Mouse (Mus musculus) ES-Bruce4 (cell line): Measurements from ENCODE around the gene Mettl9. TPM values are rescaled to one million over a fixed set of nuclear protein-coding genes. Genes with fewer than 3 reads are reported as not detected.
A peak's percentile ranks its signal among the peaks of the same experiment; 100 is the strongest.

ENCODE experiments used
- H3K27ac ChIP-seq: 2 replicates; pipeline ENCODE4 v1.5.1; 2012; ENCODE audit warnings: low read length, inconsistent platforms; ENCODE audit not compliant: insufficient read depth
- H3K27me3 ChIP-seq: 2 replicates; pipeline ENCODE4 v1.6.1; 2012; ENCODE audit warnings: mild to moderate bottlenecking, low read length, inconsistent platforms; ENCODE audit not compliant: control insufficient read depth, poor library complexity, insufficient read depth, severe bottlenecking
- H3K36me3 ChIP-seq: 2 replicates; pipeline ENCODE4 v1.6.1; 2012; ENCODE audit warnings: inconsistent platforms, mild to moderate bottlenecking, low read length, moderate library complexity; ENCODE audit not compliant: control insufficient read depth, poor library complexity, insufficient read depth, severe bottlenecking
- H3K4me1 ChIP-seq: one replicate; pipeline ENCODE4 v1.8.1; 2011; ENCODE audit warnings: low read length; ENCODE audit not compliant: control insufficient read depth, insufficient read depth
- H3K4me3 ChIP-seq: 2 replicates; pipeline ENCODE4 v1.5.1; 2011; ENCODE audit warnings: low read depth, mild to moderate bottlenecking, low read length
- H3K9ac ChIP-seq: 2 replicates; pipeline ENCODE4 v1.6.1; 2012; ENCODE audit warnings: low read depth, mild to moderate bottlenecking, inconsistent platforms; ENCODE audit not compliant: poor library complexity, severe bottlenecking
- H3K9me3 ChIP-seq: replicated peaks from 2 replicates; pipeline ENCODE4 v1.6.1; 2012; ENCODE audit warnings: mild to moderate bottlenecking, low read length, inconsistent platforms; ENCODE audit not compliant: control insufficient read depth, poor library complexity, insufficient read depth, severe bottlenecking
- CTCF ChIP-seq: IDR thresholded peaks from one replicate; pipeline ENCODE4 v1.8.1; 2011; ENCODE audit warnings: low read depth, low read length
- EP300 ChIP-seq: IDR thresholded peaks from 2 replicates; pipeline ENCODE4 v1.6.1; 2011; ENCODE audit warnings: low read depth, low read length; ENCODE audit not compliant: insufficient read depth
- POLR2A ChIP-seq: IDR thresholded peaks from one replicate; pipeline ENCODE4 v1.8.1; 2011; ENCODE audit warnings: low read length; ENCODE audit not compliant: insufficient read depth
- polyA plus RNA-seq: library from polyadenylated mRNA; stranded (reverse); fragments of >200 nt; gene quantifications from 2 replicates; pipeline ENCODE4 v1.2.4, GENCODE M21; 2011; ENCODE audit warnings: low read depth; ENCODE audit not compliant: missing spikeins, insufficient read depth, insufficient read length

Mettl9 gene
- 80.5 and 85.7 TPM in 2 replicates for polyA plus RNA-seq

DNA sequence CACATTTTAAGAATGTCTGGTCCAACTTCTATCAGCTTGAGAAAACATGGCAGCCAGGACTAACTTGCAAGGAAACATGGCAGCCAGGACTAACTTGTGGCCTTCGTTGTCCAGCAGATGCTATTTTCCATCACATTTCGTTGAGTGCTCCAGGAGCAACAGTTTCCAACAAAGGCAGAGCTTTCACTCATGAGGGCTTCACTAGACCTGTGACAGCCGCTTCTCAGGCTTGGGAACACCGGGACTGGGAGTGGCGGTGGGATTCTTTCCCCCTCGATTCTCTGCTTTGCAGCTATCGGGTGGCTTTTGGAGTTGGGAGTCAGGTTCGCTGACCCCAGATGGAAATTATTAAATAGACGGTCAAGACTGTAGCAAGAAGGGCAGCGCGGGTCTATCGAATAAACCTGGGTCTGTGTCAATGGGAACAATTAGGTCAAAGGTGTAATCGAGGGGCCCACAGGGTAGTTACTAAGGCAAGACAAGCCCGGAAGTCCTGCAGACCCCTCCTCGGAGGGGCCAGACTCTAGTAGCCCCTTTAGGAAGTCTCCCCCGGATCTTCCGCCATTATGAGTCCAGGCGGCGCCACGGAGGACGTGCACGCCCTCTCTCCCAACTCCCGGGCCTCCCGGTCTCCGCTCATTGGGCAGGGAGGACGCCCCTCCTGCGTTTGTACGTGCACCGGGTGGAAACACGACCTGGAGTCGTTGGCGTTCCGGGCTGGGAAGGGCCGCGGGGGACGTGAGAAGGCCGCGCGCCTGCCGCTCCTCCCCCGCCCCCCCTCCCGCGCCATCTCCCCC is at the start of gene Mettl9:
Gene Mettl9, plus strand, starts transcription at position 590 of the 797 bp plus-strand sequence.
- peak within 1 kb of the TSS; percentile 90 for H3K4me3 ChIP-seq
- no peaks in the 10 kb centered on the region for H3K4me1 ChIP-seq
- H3K9ac ChIP-seq: peak within 1 kb of the TSS; percentile 95
- H3K27me3 ChIP-seq: no peaks in the 10 kb centered on the region
- H3K27ac ChIP-seq: no peak within 1 kb of the TSS
- H3K36me3 ChIP-seq: no peaks in the 10 kb centered on the region
- no peaks in the 10 kb centered on the region for H3K9me3 ChIP-seq
- TF ChIP-seq POLR2A (peak; percentile 40), CTCF (no peak), EP300 (no peak)

DNA sequence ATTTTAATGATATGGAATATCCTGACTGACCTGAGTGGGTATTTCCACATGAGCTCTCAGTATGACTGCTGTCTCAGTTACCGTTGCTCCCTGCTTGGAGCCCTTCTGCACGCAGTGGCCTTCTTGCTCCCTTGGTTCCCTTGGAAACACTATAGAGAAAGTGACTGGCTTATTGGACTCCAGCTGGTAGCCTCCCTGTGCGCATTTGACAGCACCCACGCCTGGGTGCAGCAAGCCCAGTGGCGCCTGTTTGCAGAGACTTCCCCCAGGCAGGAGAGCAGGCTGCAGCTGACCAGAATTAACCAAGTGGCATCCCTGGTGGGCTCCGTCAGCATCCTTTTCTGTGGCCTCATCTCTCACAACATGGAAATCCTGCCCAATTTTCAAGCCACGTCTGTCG is 43.1 kb upstream of the Mettl9 start:
- Histone ChIP-seq H3K27me3 (no peaks in the 10 kb centered on the region), H3K4me1 (no peaks in the 10 kb centered on the region), H3K4me3 (no peak overlapping the region), H3K9me3 (no peaks in the 10 kb centered on the region), H3K36me3 (no peaks in the 10 kb centered on the region), H3K9ac (no peak overlapping the region), H3K27ac (no peak overlapping the region)
- TF ChIP-seq CTCF: no peak
- no peak for TF ChIP-seq EP300
- TF ChIP-seq POLR2A: no peak

DNA sequence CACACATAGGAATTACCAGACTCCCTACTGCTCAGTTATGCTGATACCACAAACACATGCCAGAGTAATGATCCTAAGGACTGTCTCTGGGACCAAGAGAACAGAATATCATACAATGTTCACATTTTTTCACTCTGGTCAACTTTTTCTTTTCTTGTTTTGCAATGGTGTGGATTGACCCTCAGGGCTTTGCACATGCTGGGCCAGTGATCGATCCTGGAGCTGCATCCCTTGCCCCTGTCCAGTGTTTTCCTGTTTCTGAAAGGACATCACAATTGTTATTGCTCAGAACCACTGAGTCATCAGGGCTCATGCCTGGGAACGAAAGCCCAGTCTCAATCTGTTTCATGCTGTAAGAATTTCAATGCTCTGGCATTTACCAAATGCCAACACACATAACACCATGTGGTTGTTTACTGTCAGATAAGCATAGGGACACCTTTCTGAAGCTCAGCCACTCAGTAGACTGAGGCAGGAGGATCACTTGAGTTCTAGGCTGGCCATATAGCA is 35.2 kb upstream of the Mettl9 start:
- H3K9ac ChIP-seq: no peak overlapping the region
- no peaks in the 10 kb centered on the region for H3K9me3 ChIP-seq
- TF ChIP-seq CTCF (no peak), EP300 (no peak), POLR2A (no peak)
- no peak overlapping the region for H3K4me3 ChIP-seq
- no peaks in the 10 kb centered on the region for H3K4me1 ChIP-seq
- H3K27me3 ChIP-seq: no peaks in the 10 kb centered on the region
- no peaks in the 10 kb centered on the region for H3K36me3 ChIP-seq
- no peak overlapping the region for H3K27ac ChIP-seq

DNA sequence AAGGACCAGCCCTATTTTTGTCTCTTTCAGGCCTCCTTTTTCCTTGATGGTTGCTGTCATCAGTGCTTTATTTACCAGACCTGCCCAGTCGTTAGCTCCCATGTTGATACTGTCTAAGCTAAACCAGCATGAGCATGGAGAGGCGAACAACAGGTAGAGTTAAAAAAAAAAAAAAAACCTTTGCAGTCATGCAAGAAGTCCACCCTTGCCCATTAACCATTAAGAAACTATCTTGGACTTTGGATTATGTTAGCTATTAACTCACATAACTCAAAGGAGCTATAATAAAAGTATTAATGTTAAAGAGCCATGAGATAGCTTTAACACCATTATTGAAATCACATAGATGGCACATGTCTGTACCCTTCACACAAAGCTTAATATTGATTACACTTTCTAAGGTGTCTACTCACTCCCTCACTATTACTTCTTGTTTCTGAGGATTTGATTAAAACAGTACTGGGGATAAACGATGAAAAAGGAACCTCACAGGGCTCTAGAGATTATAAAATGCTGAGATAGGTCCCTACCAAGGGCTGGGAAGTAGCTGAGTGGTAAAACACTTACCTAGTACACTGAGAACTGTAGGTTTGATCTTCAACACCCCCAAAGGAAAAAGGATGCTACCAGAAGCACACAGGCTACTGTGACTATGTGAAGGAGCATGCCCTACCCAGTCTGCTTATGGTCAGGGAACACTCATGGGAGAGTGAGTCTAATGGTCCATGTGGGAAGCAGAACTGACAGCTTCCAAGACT is 34.0 kb upstream of the Mettl9 start:
- no peak overlapping the region for H3K4me3 ChIP-seq
- H3K4me1 ChIP-seq: no peaks in the 10 kb centered on the region
- no peaks in the 10 kb centered on the region for H3K36me3 ChIP-seq
- H3K27ac ChIP-seq: no peak overlapping the region
- no peaks in the 10 kb centered on the region for H3K27me3 ChIP-seq
- TF ChIP-seq POLR2A (no peak), EP300 (no peak), CTCF (no peak)
- no peak overlapping the region for H3K9ac ChIP-seq
- H3K9me3 ChIP-seq: no peaks in the 10 kb centered on the region

DNA sequence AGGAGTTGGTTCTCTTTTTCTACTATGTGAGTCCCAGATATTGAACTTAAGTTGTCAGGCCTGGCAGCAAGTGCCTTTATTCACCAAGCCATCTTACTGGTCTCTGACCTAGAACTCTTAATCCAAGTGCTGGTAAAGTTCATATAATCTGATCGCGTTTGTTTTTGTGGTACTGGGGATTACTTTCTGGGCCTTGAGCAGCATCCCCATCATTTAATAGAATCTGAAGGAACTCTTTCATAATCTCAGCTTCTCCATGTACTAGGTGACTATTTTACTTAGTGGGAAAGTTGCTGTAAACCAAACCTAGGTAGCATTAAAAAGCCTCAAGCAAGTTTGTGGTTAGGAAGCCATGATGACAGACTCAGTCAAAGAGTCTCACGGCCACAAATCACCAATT is 32.4 kb upstream of the Mettl9 start:
- no peak overlapping the region for H3K9ac ChIP-seq
- H3K4me3 ChIP-seq: no peak overlapping the region
- no peak overlapping the region for H3K27ac ChIP-seq
- TF ChIP-seq CTCF: no peak
- TF ChIP-seq POLR2A: no peak
- TF ChIP-seq EP300: no peak
- no peaks in the 10 kb centered on the region for H3K4me1 ChIP-seq
- H3K27me3 ChIP-seq: no peaks in the 10 kb centered on the region
- H3K36me3 ChIP-seq: no peaks in the 10 kb centered on the region
- no peaks in the 10 kb centered on the region for H3K9me3 ChIP-seq

DNA sequence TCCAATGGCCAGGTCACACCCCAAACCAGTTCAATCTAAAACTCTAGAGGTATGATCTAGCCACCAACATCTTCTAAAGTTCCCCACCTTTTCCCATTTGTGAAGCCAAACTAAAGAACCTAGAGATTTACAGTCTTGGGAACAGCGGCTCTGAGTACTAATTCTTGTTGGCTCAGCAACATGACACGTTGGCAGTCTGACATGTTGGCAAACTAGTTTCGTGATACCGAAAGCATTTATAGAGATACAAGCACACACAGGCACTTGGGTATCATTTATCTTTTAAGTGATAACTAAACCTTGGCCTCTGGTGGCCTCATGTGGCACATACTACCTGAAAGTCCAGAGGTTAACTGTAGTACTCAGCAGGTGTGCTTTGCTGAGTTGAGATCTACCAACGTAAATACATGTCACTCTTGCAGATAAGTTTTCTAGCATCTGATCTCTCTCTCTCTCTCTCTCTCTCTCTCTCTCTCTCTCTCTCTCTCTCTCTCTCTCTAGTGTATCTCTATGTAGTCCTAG is 31.8 kb upstream of the Mettl9 start:
- no peak for TF ChIP-seq CTCF
- no peak for TF ChIP-seq EP300
- no peak for TF ChIP-seq POLR2A
- no peaks in the 10 kb centered on the region for H3K27me3 ChIP-seq
- no peak overlapping the region for H3K4me3 ChIP-seq
- no peak overlapping the region for H3K9ac ChIP-seq
- no peaks in the 10 kb centered on the region for H3K4me1 ChIP-seq
- H3K36me3 ChIP-seq: no peaks in the 10 kb centered on the region
- no peak overlapping the region for H3K27ac ChIP-seq
- H3K9me3 ChIP-seq: no peaks in the 10 kb centered on the region
